Mouse (Mus musculus): Measurements from ENCODE around the gene Tom1l2. TPM values are rescaled to one million over a fixed set of nuclear protein-coding genes. Genes with fewer than 3 reads are reported as not detected.

Gene Tom1l2
- polyA plus RNA-seq, 1 experiment from 2014 or later, result 29.6 TPM

- Histone ChIP-seq H3K4me2 (ENCODE audit: low read depth, low read length) (peak overlapping the region; percentile 23; the same call in 1 of the 2 replicates), H3K4me1 (ENCODE audit: control insufficient read depth, insufficient read depth, low read length) (peaks cover 49% of the 10 kb centered on the region), H3K9ac (ENCODE audit: low read depth, low read length) (peak overlapping the region; percentile 46; the same call in 1 of the 2 replicates), H3K9me3 (ENCODE audit: control insufficient read depth, low read length) (no peaks in the 10 kb centered on the region), H3K36me3 (ENCODE audit: control insufficient read depth, insufficient read depth, low read length) (no peaks in the 10 kb centered on the region), H3K27me3 (replicated peaks; ENCODE audit: control insufficient read depth, insufficient read depth, low read length) (no peaks in the 10 kb centered on the region), H3K27ac (ENCODE audit: low read length) (peak overlapping the region; percentile 90), H3K4me3 (ENCODE audit: low read length) (no peak overlapping the region)
- peak; percentile 91 for ATAC-seq
- 49% methylated on average over 10 of the region's 10 CpGs for WGBS
These were observed 50.2 kb downstream of the Tom1l2 start for GRCm38 (mm10) chr11:60302354-60303083.

GRCm38 (mm10) chr11:60301588-60302208 lies 51.0 kb downstream of the Tom1l2 start:
- peak; percentile 34; the same call in 1 of the 2 replicates for ATAC-seq

GRCm38 (mm10) chr11:60300318-60300717 lies 52.4 kb downstream of the Tom1l2 start:
- Histone ChIP-seq H3K9ac (ENCODE audit: low read depth, low read length) (no peak overlapping the region), H3K27ac (ENCODE audit: low read length) (no peak overlapping the region), H3K4me3 (ENCODE audit: low read length) (no peak overlapping the region), H3K36me3 (ENCODE audit: control insufficient read depth, insufficient read depth, low read length) (no peaks in the 10 kb centered on the region), H3K4me2 (ENCODE audit: low read depth, low read length) (no peak overlapping the region), H3K4me1 (ENCODE audit: control insufficient read depth, insufficient read depth, low read length) (peaks cover 38% of the 10 kb centered on the region), H3K9me3 (ENCODE audit: control insufficient read depth, low read length) (no peaks in the 10 kb centered on the region), H3K27me3 (replicated peaks; ENCODE audit: control insufficient read depth, insufficient read depth, low read length) (no peaks in the 10 kb centered on the region)
- 62% methylated on average over 3 of the region's 3 CpGs for WGBS
- no peak for ATAC-seq

More at GRCm38 (mm10) chr11:60301588-60302208, 51.0 kb downstream of the Tom1l2 start:
- Histone ChIP-seq H3K4me1 (ENCODE audit: control insufficient read depth, insufficient read depth, low read length) (peaks cover 45% of the 10 kb centered on the region), H3K36me3 (ENCODE audit: control insufficient read depth, insufficient read depth, low read length) (no peaks in the 10 kb centered on the region), H3K9me3 (ENCODE audit: control insufficient read depth, low read length) (no peaks in the 10 kb centered on the region), H3K9ac (ENCODE audit: low read depth, low read length) (peak overlapping the region; percentile 46; the same call in 1 of the 2 replicates), H3K4me3 (ENCODE audit: low read length) (no peak overlapping the region), H3K4me2 (ENCODE audit: low read depth, low read length) (peak overlapping the region; percentile 23; the same call in 1 of the 2 replicates), H3K27ac (ENCODE audit: low read length) (peak overlapping the region; percentile 90), H3K27me3 (replicated peaks; ENCODE audit: control insufficient read depth, insufficient read depth, low read length) (no peaks in the 10 kb centered on the region)
- 57% methylated on average over 5 of the region's 5 CpGs for WGBS

GRCm38 (mm10) chr11:60297772-60298171 lies 54.9 kb downstream of the Tom1l2 start:
- no peaks in the 10 kb centered on the region for H3K36me3 ChIP-seq (ENCODE audit: control insufficient read depth, insufficient read depth, low read length)
- WGBS, result 71% methylated on average over 3 of the region's 3 CpGs
- no peak overlapping the region for H3K4me3 ChIP-seq (ENCODE audit: low read length)
- no peak overlapping the region for H3K9ac ChIP-seq (ENCODE audit: low read depth, low read length)
- H3K27me3 ChIP-seq (replicated peaks; ENCODE audit: control insufficient read depth, insufficient read depth, low read length), result no peaks in the 10 kb centered on the region
- no peak overlapping the region for H3K27ac ChIP-seq (ENCODE audit: low read length)
- ATAC-seq, result no peak
- H3K4me1 ChIP-seq (ENCODE audit: control insufficient read depth, insufficient read depth, low read length), result peaks cover 34% of the 10 kb centered on the region
- H3K9me3 ChIP-seq (ENCODE audit: control insufficient read depth, low read length), result no peaks in the 10 kb centered on the region
- no peak overlapping the region for H3K4me2 ChIP-seq (ENCODE audit: low read depth, low read length)

- peaks cover 22% of the 10 kb centered on the region for H3K4me1 ChIP-seq (ENCODE audit: control insufficient read depth, insufficient read depth, low read length)
- no peaks in the 10 kb centered on the region for H3K9me3 ChIP-seq (ENCODE audit: control insufficient read depth, low read length)
- no peak overlapping the region for H3K4me3 ChIP-seq (ENCODE audit: low read length)
- H3K27ac ChIP-seq (ENCODE audit: low read length), result peak overlapping the region; percentile 31; the same call in 1 of the 2 replicates
- no peak overlapping the region for H3K4me2 ChIP-seq (ENCODE audit: low read depth, low read length)
- 42% methylated on average over 5 of the region's 5 CpGs for WGBS
- H3K36me3 ChIP-seq (ENCODE audit: control insufficient read depth, insufficient read depth, low read length), result no peaks in the 10 kb centered on the region
- ATAC-seq, result 0 out of 2 replicates have a peak, but pooled peaks have one; percentile 21
- H3K27me3 ChIP-seq (replicated peaks; ENCODE audit: control insufficient read depth, insufficient read depth, low read length), result no peaks in the 10 kb centered on the region
- H3K9ac ChIP-seq (ENCODE audit: low read depth, low read length), result no peak overlapping the region
These were observed 57.9 kb downstream of the Tom1l2 start for GRCm38 (mm10) chr11:60294630-60295313.

GRCm38 (mm10) chr11:60293683-60294629 lies 58.7 kb downstream of the Tom1l2 start:
- Histone ChIP-seq H3K4me2 (ENCODE audit: low read depth, low read length) (no peak overlapping the region), H3K4me1 (ENCODE audit: control insufficient read depth, insufficient read depth, low read length) (peaks cover 22% of the 10 kb centered on the region), H3K36me3 (ENCODE audit: control insufficient read depth, insufficient read depth, low read length) (no peaks in the 10 kb centered on the region), H3K27me3 (replicated peaks; ENCODE audit: control insufficient read depth, insufficient read depth, low read length) (no peaks in the 10 kb centered on the region), H3K27ac (ENCODE audit: low read length) (peak overlapping the region; percentile 31; the same call in 1 of the 2 replicates), H3K4me3 (ENCODE audit: low read length) (no peak overlapping the region), H3K9me3 (ENCODE audit: control insufficient read depth, low read length) (no peaks in the 10 kb centered on the region), H3K9ac (ENCODE audit: low read depth, low read length) (no peak overlapping the region)
- no peak for ATAC-seq
- WGBS, result 64% methylated on average over 6 of the region's 6 CpGs

GRCm38 (mm10) chr11:60292718-60293117 lies 60.0 kb downstream of the Tom1l2 start:
- Histone ChIP-seq H3K36me3 (ENCODE audit: control insufficient read depth, insufficient read depth, low read length) (no peaks in the 10 kb centered on the region), H3K27me3 (replicated peaks; ENCODE audit: control insufficient read depth, insufficient read depth, low read length) (no peaks in the 10 kb centered on the region), H3K4me2 (ENCODE audit: low read depth, low read length) (no peak overlapping the region), H3K27ac (ENCODE audit: low read length) (peak overlapping the region; percentile 17; the same call in 1 of the 2 replicates), H3K4me3 (ENCODE audit: low read length) (no peak overlapping the region), H3K9ac (ENCODE audit: low read depth, low read length) (no peak overlapping the region), H3K4me1 (ENCODE audit: control insufficient read depth, insufficient read depth, low read length) (peaks cover 25% of the 10 kb centered on the region), H3K9me3 (ENCODE audit: control insufficient read depth, low read length) (no peaks in the 10 kb centered on the region)
- peak; percentile 58; the same call in 1 of the 2 replicates for ATAC-seq
- 38% methylated on average over 2 of the region's 2 CpGs for WGBS

GRCm38 (mm10) chr11:60288980-60289379 lies 63.7 kb downstream of the Tom1l2 start:
- Histone ChIP-seq H3K4me3 (ENCODE audit: low read length) (no peak overlapping the region), H3K36me3 (ENCODE audit: control insufficient read depth, insufficient read depth, low read length) (no peaks in the 10 kb centered on the region), H3K9ac (ENCODE audit: low read depth, low read length) (no peak overlapping the region), H3K4me2 (ENCODE audit: low read depth, low read length) (no peak overlapping the region), H3K9me3 (ENCODE audit: control insufficient read depth, low read length) (no peaks in the 10 kb centered on the region), H3K27ac (ENCODE audit: low read length) (peak overlapping the region; percentile 58), H3K4me1 (ENCODE audit: control insufficient read depth, insufficient read depth, low read length) (peaks cover 21% of the 10 kb centered on the region), H3K27me3 (replicated peaks; ENCODE audit: control insufficient read depth, insufficient read depth, low read length) (no peaks in the 10 kb centered on the region)
- WGBS, result 41% methylated on average over 5 of the region's 5 CpGs
- ATAC-seq, result no peak

Data from intestine, embryonic 16.5 days (tissue).